Comparison of ENCODE assay signal across 15 mouse cellular contexts in the genomic region with DNA sequence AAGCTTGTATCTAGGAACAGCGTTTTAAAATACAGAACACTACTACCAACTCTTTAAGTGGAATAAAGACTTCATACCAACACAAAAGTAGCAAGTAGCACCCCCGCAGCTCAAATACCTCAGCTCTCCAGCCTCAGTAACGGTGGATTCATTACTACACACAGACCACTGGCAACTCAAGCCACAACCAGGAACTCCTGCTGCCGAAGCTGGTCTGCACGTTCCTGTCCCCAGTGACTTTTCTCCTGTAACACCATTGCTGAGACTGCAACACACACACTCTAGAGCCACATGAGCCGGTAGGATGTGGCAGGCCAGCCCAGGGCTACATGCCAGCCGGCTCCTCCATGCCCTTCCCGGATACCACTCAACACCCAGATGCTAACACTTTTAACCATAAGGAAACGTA. TPM values are rescaled to one million over a fixed set of nuclear protein-coding genes. Genes with fewer than 3 reads are reported as not detected.
A peak's percentile ranks its signal among the peaks of the same experiment; 100 is the strongest.
DNase-seq lines count a peak whose midpoint lies in the region; ATAC-seq lines count a peak whose summit lies in the region.
"Had no signal": no experiment of that assay in that cellular context is flagged by ENCODE, and none has a peak within 500 bp of the region (broad histone marks: within the 10 kb centered on the region; RNA-seq: fewer than 3 reads in every experiment).

No protein-coding gene starts in this region.

- H3K4me2 ChIP-seq in embryonic facial prominence, embryonic 15.5 days (replicated peaks) = 0 out of 2 replicates have a peak overlapping the region, but pooled peaks have one; percentile 0
- H3K4me2 ChIP-seq: intestine, embryonic 15.5 days had no signal

- H3K27ac ChIP-seq in embryonic facial prominence, embryonic 15.5 days (replicated peaks) = peak overlapping the region; percentile 75
- H3K27ac ChIP-seq: intestine, embryonic 15.5 days had no signal

- ATAC-seq in embryonic facial prominence, embryonic 15.5 days (ENCODE audit: insufficient number of reproducible peaks, low FRiP score, low TSS enrichment, low read depth) = 0 out of 2 replicates have a peak, but pooled peaks have one; percentile 29
- ATAC-seq: intestine, embryonic 15.5 days had no signal

- peak; percentile 29 to 73 for DNase-seq in left cerebral cortex, postnatal 14 days (ENCODE audit: low spot score in 2 of 2)
- no peak for DNase-seq in left cerebral cortex, postnatal 4 days
- DNase-seq in heart, postnatal 36 days = peak; percentile 13 to 25
- DNase-seq in skeletal muscle tissue, adult 2 months (ENCODE audit: low read depth, low spot score) = peak; percentile 35
- DNase-seq in cerebellum, adult 11 months = no peak
- DNase-seq in urinary bladder, postnatal 14 days (ENCODE audit: low spot score) = no peak
- DNase-seq: embryo, embryonic 11 days; lung, postnatal 36 days; thymus, postnatal 25 days had no signal

- no peaks in the 10 kb centered on the region for H3K9me3 ChIP-seq in embryonic facial prominence, embryonic 15.5 days (replicated peaks)
- H3K9me3 ChIP-seq: G1E; intestine, embryonic 15.5 days had no signal

- WGBS in embryonic facial prominence, embryonic 15.5 days = 42% methylated on average over 9 of the region's 9 CpGs

- no peaks in the 10 kb centered on the region for H3K36me3 ChIP-seq in embryonic facial prominence, embryonic 15.5 days
- H3K36me3 ChIP-seq: G1E; intestine, embryonic 15.5 days had no signal

- no peak overlapping the region for H3K9ac ChIP-seq in embryonic facial prominence, embryonic 15.5 days
- H3K9ac ChIP-seq: intestine, embryonic 15.5 days had no signal

- H3K4me3 ChIP-seq in embryonic facial prominence, embryonic 15.5 days (replicated peaks) = no peak overlapping the region
- H3K4me3 ChIP-seq: intestine, embryonic 15.5 days had no signal

- peaks cover 31% of the 10 kb centered on the region for H3K4me1 ChIP-seq in embryonic facial prominence, embryonic 15.5 days
- H3K4me1 ChIP-seq: intestine, embryonic 15.5 days had no signal

- H3K27me3 ChIP-seq in embryonic facial prominence, embryonic 15.5 days = no peaks in the 10 kb centered on the region
- H3K27me3 ChIP-seq: intestine, embryonic 15.5 days had no signal

- intact Hi-C loops in left cerebral cortex, postnatal 14 days (cut with DNase I) = loop anchor here (5.0 kb wide), 1 partner anchor 38 kb away; no protein-coding TSS in a partner anchor
- intact Hi-C loops in left cerebral cortex, postnatal 4 days (cut with DNase I) = loop anchor here (5.0 kb wide), 1 partner anchor 53 kb away; no protein-coding TSS in a partner anchor
- intact Hi-C loops in heart, postnatal 36 days (cut with DNase I) = no loop called here

RNA-seq across cellular contexts. Expression of a gene that starts 20.0 kb away (rescaled TPM):
- total RNA-seq in left cerebral cortex, postnatal 14 days (2021) = 100 to 1,000 TPM; 146 to 149 TPM
- total RNA-seq in left cerebral cortex, postnatal 4 days (2021) = 100 to 1,000 TPM; 232 to 249 TPM
- polyA plus RNA-seq in embryonic facial prominence, embryonic 15.5 days (2015; fragmentation: Nextera tagmentation; extraction: Ambion mirVana) = 362 and 366 TPM in 2 replicates
- total RNA-seq in heart, postnatal 36 days (2021) = 100 to 1,000 TPM; 109 to 127 TPM

RNA-seq across cellular contexts. Expression of a gene that starts 46.9 kb away (rescaled TPM):
- total RNA-seq in left cerebral cortex, postnatal 14 days (2021) = under 1 TPM; 0.25 to 0.53 TPM
- total RNA-seq in left cerebral cortex, postnatal 4 days (2021) = under 1 TPM; 0.48 to 0.62 TPM
- polyA plus RNA-seq in embryonic facial prominence, embryonic 15.5 days (2015; fragmentation: Nextera tagmentation; extraction: Ambion mirVana) = not detected in 2 replicates
- total RNA-seq in heart, postnatal 36 days (2021) = not detected
- total RNA-seq: G1E had no signal
- polyA plus RNA-seq: G1E; neural tube, embryonic 11.5 days had no signal

RNA-seq across cellular contexts. Expression of a gene that starts 47.0 kb away (rescaled TPM):
- not detected for total RNA-seq in left cerebral cortex, postnatal 14 days (2021)
- total RNA-seq in left cerebral cortex, postnatal 4 days (2021) = not detected
- not detected in 2 replicates for polyA plus RNA-seq in embryonic facial prominence, embryonic 15.5 days (2015; fragmentation: Nextera tagmentation; extraction: Ambion mirVana)
- total RNA-seq in heart, postnatal 36 days (2021) = not detected
- total RNA-seq: left cerebral cortex, postnatal 10 days had no signal
- polyA plus RNA-seq: G1E; intestine, embryonic 15.5 days; neural tube, embryonic 11.5 days; small intestine, adult 2 months had no signal

Comparison
In these comparisons a context has a peak if more than half of its experiments do, and no peak if none do; other contexts are left out.
1. DNase-seq: peak in left cerebral cortex, postnatal 14 days (2 of 2), heart, postnatal 36 days (2 of 2) and skeletal muscle tissue, adult 2 months (single experiment); none in left cerebral cortex, postnatal 4 days (single experiment), cerebellum, adult 11 months (single experiment) and urinary bladder, postnatal 14 days (single experiment).